Mouse (Mus musculus): ENCODE measurements around the gene Dnmt3l. TPM values are rescaled to one million over a fixed set of nuclear protein-coding genes. Genes with fewer than 3 reads are reported as not detected.
"Not testable (repeated sequence)": the region's sequence is repeated elsewhere in the genome, so short reads cannot be mapped to it uniquely, and the experiment has no call there.

The Dnmt3l gene
- polyA plus RNA-seq, 1 experiment from 2014 or later, result not detected

DNA sequence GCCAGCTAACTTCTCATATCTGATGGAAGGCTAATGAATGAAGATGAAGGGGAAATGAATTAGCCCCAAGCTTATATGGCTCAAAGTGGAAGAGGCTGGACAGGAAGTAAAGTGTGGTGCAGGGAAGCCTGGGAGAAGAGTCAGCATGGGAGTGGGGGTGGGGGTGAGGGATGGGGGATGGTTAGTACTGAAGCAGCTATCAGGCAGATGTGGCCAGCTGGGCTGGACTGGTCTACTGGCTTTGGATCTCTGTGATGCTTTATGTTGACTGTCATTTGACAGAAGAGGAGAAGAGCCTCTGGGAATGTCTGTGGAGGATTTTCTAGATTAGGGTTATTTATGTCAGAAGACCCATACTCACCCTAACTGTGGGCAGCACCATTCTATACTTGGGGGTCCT lies 53.5 kb downstream of the Dnmt3l start:
- Histone ChIP-seq H3K4me1 (ENCODE audit: control insufficient read depth, insufficient read depth, low read length) (no peaks in the 10 kb centered on the region), H3K27ac (replicated peaks; ENCODE audit: low read depth, low read length) (no peak overlapping the region), H3K4me2 (ENCODE audit: low read length) (no peak overlapping the region), H3K36me3 (ENCODE audit: control insufficient read depth, insufficient read depth, low read length) (no peaks in the 10 kb centered on the region), H3K9ac (replicated peaks; ENCODE audit: low read length) (no peak overlapping the region), H3K4me3 (replicated peaks; ENCODE audit: low read depth, low read length) (no peak overlapping the region), H3K9me3 (ENCODE audit: control insufficient read depth, low read length) (no peaks in the 10 kb centered on the region), H3K27me3 (ENCODE audit: control insufficient read depth, insufficient read depth, low read length) (no peaks in the 10 kb centered on the region)
- ATAC-seq (ENCODE audit: low FRiP score, low TSS enrichment) (no peak), DNase-seq (no peak)

- no peaks in the 10 kb centered on the region for H3K27me3 ChIP-seq (ENCODE audit: control insufficient read depth, insufficient read depth, low read length)
- no peak overlapping the region for H3K9ac ChIP-seq (replicated peaks; ENCODE audit: low read length)
- no peak overlapping the region for H3K4me3 ChIP-seq (replicated peaks; ENCODE audit: low read depth, low read length)
- H3K9me3 ChIP-seq (ENCODE audit: control insufficient read depth, low read length), result no peaks in the 10 kb centered on the region
- ATAC-seq (ENCODE audit: low FRiP score, low TSS enrichment) (no peak), DNase-seq (no peak)
- H3K4me2 ChIP-seq (ENCODE audit: low read length), result no peak overlapping the region
- H3K27ac ChIP-seq (replicated peaks; ENCODE audit: low read depth, low read length), result no peak overlapping the region
- WGBS, result 87% methylated on average over 5 of the region's 5 CpGs
- H3K36me3 ChIP-seq (ENCODE audit: control insufficient read depth, insufficient read depth, low read length), result no peaks in the 10 kb centered on the region
- H3K4me1 ChIP-seq (ENCODE audit: control insufficient read depth, insufficient read depth, low read length), result no peaks in the 10 kb centered on the region
These were observed 54.5 kb downstream of the Dnmt3l start for GRCm38 (mm10) chr10:78095954-78096931.

GRCm38 (mm10) chr10:78099860-78100259 lies 58.1 kb downstream of the Dnmt3l start:
- H3K36me3 ChIP-seq (ENCODE audit: control insufficient read depth, insufficient read depth, low read length); H3K4me2 ChIP-seq (ENCODE audit: low read length); H3K4me1 ChIP-seq (ENCODE audit: control insufficient read depth, insufficient read depth, low read length); H3K4me3 ChIP-seq (replicated peaks; ENCODE audit: low read depth, low read length); H3K27me3 ChIP-seq (ENCODE audit: control insufficient read depth, insufficient read depth, low read length); H3K9me3 ChIP-seq (ENCODE audit: control insufficient read depth, low read length); ATAC-seq (ENCODE audit: low FRiP score, low TSS enrichment); H3K27ac ChIP-seq (replicated peaks; ENCODE audit: low read depth, low read length); DNase-seq; H3K9ac ChIP-seq (replicated peaks; ENCODE audit: low read length): not testable (repeated sequence)

DNA sequence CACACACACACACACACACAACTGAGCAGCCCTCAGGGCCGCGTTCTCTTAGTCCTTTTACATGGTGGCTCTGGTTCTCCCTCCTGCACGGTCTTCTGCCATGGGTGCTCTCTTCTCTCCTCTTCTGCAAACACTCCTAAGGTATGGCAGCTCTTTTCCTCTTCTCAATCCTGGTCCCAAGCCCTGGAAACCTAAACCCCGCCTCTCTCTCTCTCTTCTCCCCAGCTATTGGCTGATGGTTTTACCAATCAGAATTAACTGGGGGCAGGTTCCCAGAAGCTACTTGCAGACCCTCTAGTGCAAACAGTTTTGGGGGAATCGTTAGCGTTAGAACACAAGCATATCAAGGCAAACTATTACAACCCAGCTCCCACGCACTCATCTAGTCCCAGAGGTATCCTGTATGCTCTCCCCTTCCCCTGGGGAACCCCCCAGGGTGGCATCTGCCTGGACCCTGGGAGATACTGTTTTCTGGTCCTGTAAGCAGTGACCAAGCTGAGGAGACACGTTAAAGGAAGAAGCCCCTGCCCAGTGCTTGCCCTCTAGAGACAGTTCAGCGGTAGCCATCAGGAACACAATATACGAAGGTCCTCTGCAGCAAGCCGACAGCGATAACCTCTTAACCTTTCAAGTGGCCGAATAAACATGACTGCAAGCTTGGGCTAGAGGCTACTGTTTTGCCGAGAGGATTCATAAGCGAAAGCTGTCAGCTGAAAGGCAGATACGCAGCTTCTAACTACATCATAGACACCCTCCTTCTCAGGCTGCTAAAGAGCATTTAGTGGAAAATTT lies 59.4 kb downstream of the Dnmt3l start:
- Histone ChIP-seq H3K4me1 (ENCODE audit: control insufficient read depth, insufficient read depth, low read length) (no peaks in the 10 kb centered on the region), H3K4me3 (replicated peaks; ENCODE audit: low read depth, low read length) (0 out of 2 replicates have a peak overlapping the region, but pooled peaks have one; percentile 19), H3K4me2 (ENCODE audit: low read length) (peak overlapping the region; percentile 45), H3K27me3 (ENCODE audit: control insufficient read depth, insufficient read depth, low read length) (no peaks in the 10 kb centered on the region), H3K27ac (replicated peaks; ENCODE audit: low read depth, low read length) (no peak overlapping the region), H3K36me3 (ENCODE audit: control insufficient read depth, insufficient read depth, low read length) (no peaks in the 10 kb centered on the region), H3K9me3 (ENCODE audit: control insufficient read depth, low read length) (no peaks in the 10 kb centered on the region), H3K9ac (replicated peaks; ENCODE audit: low read length) (no peak overlapping the region; the same call in 1 of the 2 replicates)
- ATAC-seq (ENCODE audit: low FRiP score, low TSS enrichment) (no peak), DNase-seq (peak; percentile 57)
- WGBS, result 37% methylated on average over 16 of the region's 16 CpGs

- WGBS, result 85% methylated on average over 11 of the region's 11 CpGs
- Histone ChIP-seq H3K36me3 (ENCODE audit: control insufficient read depth, insufficient read depth, low read length) (no peaks in the 10 kb centered on the region), H3K27ac (replicated peaks; ENCODE audit: low read depth, low read length) (no peak overlapping the region), H3K4me1 (ENCODE audit: control insufficient read depth, insufficient read depth, low read length) (no peaks in the 10 kb centered on the region), H3K9ac (replicated peaks; ENCODE audit: low read length) (no peak overlapping the region), H3K9me3 (ENCODE audit: control insufficient read depth, low read length) (no peaks in the 10 kb centered on the region), H3K4me2 (ENCODE audit: low read length) (no peak overlapping the region), H3K4me3 (replicated peaks; ENCODE audit: low read depth, low read length) (no peak overlapping the region), H3K27me3 (ENCODE audit: control insufficient read depth, insufficient read depth, low read length) (no peaks in the 10 kb centered on the region)
- DNase-seq, result no peak
- no peak for ATAC-seq (ENCODE audit: low FRiP score, low TSS enrichment)
These were observed 63.1 kb downstream of the Dnmt3l start for GRCm38 (mm10) chr10:78104555-78105490.

DNA sequence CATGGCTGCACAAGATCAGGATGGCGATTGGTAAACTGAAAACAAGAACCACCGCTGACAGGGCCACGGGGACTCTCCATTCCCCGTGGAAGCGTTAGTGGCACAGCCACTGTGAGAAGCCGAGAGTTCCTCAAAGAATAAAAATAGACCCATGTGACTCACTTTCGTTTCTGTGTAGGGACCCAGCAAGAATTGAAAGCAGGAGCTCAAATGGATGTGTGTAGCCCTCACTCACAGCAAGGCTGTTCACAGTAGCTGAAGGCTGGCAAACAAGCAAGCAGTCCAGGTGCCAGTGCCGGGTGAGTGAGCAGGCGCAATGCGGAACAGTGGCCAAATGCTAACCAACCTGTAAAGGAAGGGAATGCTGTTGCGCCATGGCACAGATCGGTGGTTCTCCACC lies 63.8 kb downstream of the Dnmt3l start:
- H3K27me3 ChIP-seq (ENCODE audit: control insufficient read depth, insufficient read depth, low read length), result no peaks in the 10 kb centered on the region
- H3K9ac ChIP-seq (replicated peaks; ENCODE audit: low read length), result no peak overlapping the region
- no peak for DNase-seq
- no peak for ATAC-seq (ENCODE audit: low FRiP score, low TSS enrichment)
- H3K4me2 ChIP-seq (ENCODE audit: low read length), result no peak overlapping the region
- no peak overlapping the region for H3K4me3 ChIP-seq (replicated peaks; ENCODE audit: low read depth, low read length)
- 86% methylated on average over 12 of the region's 12 CpGs for WGBS
- no peaks in the 10 kb centered on the region for H3K4me1 ChIP-seq (ENCODE audit: control insufficient read depth, insufficient read depth, low read length)
- no peaks in the 10 kb centered on the region for H3K9me3 ChIP-seq (ENCODE audit: control insufficient read depth, low read length)
- H3K27ac ChIP-seq (replicated peaks; ENCODE audit: low read depth, low read length), result no peak overlapping the region
- H3K36me3 ChIP-seq (ENCODE audit: control insufficient read depth, insufficient read depth, low read length), result no peaks in the 10 kb centered on the region

Other genes with a start within 250 kb of the Dnmt3l start
- not detected in 2 replicates for gene Gm9639, start 246.9 kb upstream of the Dnmt3l start, polyA plus RNA-seq (2014; fragmentation: Nextera tagmentation; extraction: Ambion mirVana)
- not detected in 2 replicates for gene Gm19668, start 242.8 kb upstream of the Dnmt3l start, polyA plus RNA-seq (2014; fragmentation: Nextera tagmentation; extraction: Ambion mirVana)
- not detected in 2 replicates for gene Gm9507, start 230.1 kb upstream of the Dnmt3l start, polyA plus RNA-seq (2014; fragmentation: Nextera tagmentation; extraction: Ambion mirVana)
- gene Gm2696, start 227.3 kb upstream of the Dnmt3l start, polyA plus RNA-seq (2014; fragmentation: Nextera tagmentation; extraction: Ambion mirVana), result not detected in 2 replicates
- gene Krtap10-4, start 214.9 kb upstream of the Dnmt3l start, polyA plus RNA-seq (2014; fragmentation: Nextera tagmentation; extraction: Ambion mirVana), result not detected in 2 replicates
- gene Krtap10-10, start 206.0 kb upstream of the Dnmt3l start, polyA plus RNA-seq (2014; fragmentation: Nextera tagmentation; extraction: Ambion mirVana), result not detected in 2 replicates
- gene Gm36176, start 195.1 kb upstream of the Dnmt3l start, polyA plus RNA-seq (2014; fragmentation: Nextera tagmentation; extraction: Ambion mirVana), result not detected in 2 replicates
- not detected in 2 replicates for gene Gm10318, start 189.1 kb upstream of the Dnmt3l start, polyA plus RNA-seq (2014; fragmentation: Nextera tagmentation; extraction: Ambion mirVana)
- gene Gm3285, start 180.0 kb upstream of the Dnmt3l start, polyA plus RNA-seq (2014; fragmentation: Nextera tagmentation; extraction: Ambion mirVana), result not detected in 2 replicates
- 14.3 and 15.7 TPM in 2 replicates for gene Lrrc3, start 139.4 kb upstream of the Dnmt3l start, polyA plus RNA-seq (2014; fragmentation: Nextera tagmentation; extraction: Ambion mirVana)
- gene Trpm2, start 71.4 kb upstream of the Dnmt3l start, polyA plus RNA-seq (2014; fragmentation: Nextera tagmentation; extraction: Ambion mirVana), result 3.6 TPM in 2 replicates
- 41.0 and 45.3 TPM in 2 replicates for gene 1810043G02Rik, start 63.4 kb upstream of the Dnmt3l start, polyA plus RNA-seq (2014; fragmentation: Nextera tagmentation; extraction: Ambion mirVana)
- gene Pfkl, start 31.9 kb upstream of the Dnmt3l start, polyA plus RNA-seq (2014; fragmentation: Nextera tagmentation; extraction: Ambion mirVana), result 88.0 and 97.8 TPM in 2 replicates
- 0.09 TPM in 1 of 2 replicates, not detected in the other for gene Aire, start 1.7 kb downstream of the Dnmt3l start, polyA plus RNA-seq (2014; fragmentation: Nextera tagmentation; extraction: Ambion mirVana)
- gene Icosl, start 27.4 kb downstream of the Dnmt3l start, polyA plus RNA-seq (2014; fragmentation: Nextera tagmentation; extraction: Ambion mirVana), result 0.50 and 0.71 TPM in 2 replicates
- 17.9 and 56.8 TPM in 2 replicates for gene D10Jhu81e, start 127.8 kb downstream of the Dnmt3l start, polyA plus RNA-seq (2014; fragmentation: Nextera tagmentation; extraction: Ambion mirVana)
- gene Pwp2, start 143.2 kb downstream of the Dnmt3l start, polyA plus RNA-seq (2014; fragmentation: Nextera tagmentation; extraction: Ambion mirVana), result 13.7 and 15.2 TPM in 2 replicates
- gene Trappc10, start 202.7 kb downstream of the Dnmt3l start, polyA plus RNA-seq (2014; fragmentation: Nextera tagmentation; extraction: Ambion mirVana), result 33.4 and 37.2 TPM in 2 replicates

All from midbrain, embryonic 14.5 days (tissue).